Mouse (Mus musculus) left cerebral cortex, postnatal 10 days (tissue): ENCODE measurements around the gene Yipf7. TPM values are rescaled to one million over a fixed set of nuclear protein-coding genes. Genes with fewer than 3 reads are reported as not detected.

ENCODE experiments used
- DNase-seq, 2 experiments: peaks; one replicate each; pipeline ENCODE4 v3.0.0; 2021 to 2022; ENCODE audit warnings: low spot score in 2 of 2, mixed read lengths in 1 of 2; ENCODE audit errors: extremely low spot score in 1 of 2
- intact Hi-C: fragments of 180-260 bp; cut with DNase I; formaldehyde crosslinking; loops from one replicate; pipeline ENCODE4 v1.15.1; 2025
- total RNA-seq, 2 experiments: library from RNA; stranded (reverse); gene quantifications; 2 replicates each; pipeline ENCODE4 v1.2.3; 2021

Yipf7 gene
- not detected for total RNA-seq

DNA sequence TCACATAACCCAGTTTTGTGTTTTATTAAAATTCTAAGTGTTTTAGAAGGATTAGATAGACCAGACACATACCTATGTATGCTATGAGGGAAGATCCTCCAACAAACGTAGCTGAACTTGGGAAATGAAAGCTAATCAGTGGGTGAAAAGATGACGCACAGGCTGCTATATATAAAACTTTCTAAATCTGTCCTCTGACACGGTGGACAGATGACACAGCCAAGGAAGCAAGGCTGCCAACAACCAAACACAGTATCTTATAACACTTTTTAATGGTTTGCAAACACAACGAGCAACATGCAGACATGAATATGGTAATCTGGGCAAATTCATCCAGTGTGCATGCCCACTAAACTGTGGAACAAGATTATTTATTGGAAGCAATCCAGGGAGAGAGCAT lies at the start of gene Yipf7:
TSS of gene Yipf7 (minus strand) at position 160 of the 400 bp plus-strand sequence.
- no peak for DNase-seq
- intact Hi-C loops: no loop called here

- DNase-seq: peak; percentile 87 to 93
- intact Hi-C loops: no loop called here
Measured at GRCm38 (mm10) chr5:69591640-69592461, 49.4 kb upstream of the Yipf7 start, which contains the start of gene Gnpda2. Gene Gnpda2, minus strand, starts transcription at chr5:69592340.

DNA sequence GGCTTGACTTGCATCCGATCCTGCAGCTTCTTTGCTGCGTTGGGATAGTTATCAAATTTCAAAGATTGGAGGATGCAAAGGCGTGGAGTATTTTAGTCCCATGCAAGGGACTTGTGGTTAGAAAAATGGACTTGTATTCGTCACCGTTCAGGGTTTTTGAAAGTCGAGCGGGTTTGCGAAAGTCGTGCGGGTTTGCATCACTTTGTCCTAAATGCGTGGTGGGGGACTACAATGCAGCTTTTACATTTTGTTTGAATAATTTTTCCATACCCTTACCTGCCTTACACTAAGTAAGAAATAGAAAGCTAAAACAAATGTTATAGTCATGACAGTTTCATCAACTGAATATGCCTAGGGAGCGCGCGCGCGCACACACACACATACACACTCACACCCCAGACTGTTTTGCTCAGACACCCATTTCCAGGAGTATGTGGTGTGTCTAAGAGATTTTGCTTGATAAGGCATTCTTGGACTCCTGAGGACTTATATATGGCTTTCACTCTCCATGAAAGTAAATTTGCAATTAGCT lies 15.0 kb upstream of the Yipf7 start:
- intact Hi-C loops: no loop called here
- no peak for DNase-seq

- intact Hi-C loops: no loop called here
- peak; percentile 92 to 96 for DNase-seq
Measured at GRCm38 (mm10) chr5:69556628-69557403, 14.4 kb upstream of the Yipf7 start, which contains the start of gene Guf1. Gene Guf1, plus strand, starts transcription at chr5:69556923.

- DNase-seq: no peak
- intact Hi-C loops: no loop called here
Measured at GRCm38 (mm10) chr5:69541680-69542079, 768 bp downstream of the Yipf7 start.

DNA sequence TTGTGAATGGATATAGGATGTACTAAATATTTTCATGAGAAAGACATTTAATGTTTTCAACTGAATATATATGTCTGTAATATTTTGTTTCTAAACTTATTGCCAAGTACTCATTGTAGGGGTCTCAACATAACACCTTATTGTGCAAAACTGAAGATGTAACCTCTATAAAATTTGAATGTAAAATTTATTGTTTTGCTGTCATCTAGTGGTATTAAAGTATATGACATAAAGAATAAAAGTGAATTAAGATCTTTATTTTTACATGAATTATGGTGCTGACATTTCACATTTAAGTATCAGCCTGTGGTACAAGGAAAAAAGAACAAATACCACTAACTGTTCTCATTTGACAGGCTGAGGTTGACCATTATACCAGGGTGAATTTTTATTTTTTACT lies 18.5 kb downstream of the Yipf7 start:
- intact Hi-C loops: loop anchor here (5.0 kb wide), 1 partner anchor 182 kb away; the partner anchor contains the start of gene Kctd8
- DNase-seq: no peak

DNA sequence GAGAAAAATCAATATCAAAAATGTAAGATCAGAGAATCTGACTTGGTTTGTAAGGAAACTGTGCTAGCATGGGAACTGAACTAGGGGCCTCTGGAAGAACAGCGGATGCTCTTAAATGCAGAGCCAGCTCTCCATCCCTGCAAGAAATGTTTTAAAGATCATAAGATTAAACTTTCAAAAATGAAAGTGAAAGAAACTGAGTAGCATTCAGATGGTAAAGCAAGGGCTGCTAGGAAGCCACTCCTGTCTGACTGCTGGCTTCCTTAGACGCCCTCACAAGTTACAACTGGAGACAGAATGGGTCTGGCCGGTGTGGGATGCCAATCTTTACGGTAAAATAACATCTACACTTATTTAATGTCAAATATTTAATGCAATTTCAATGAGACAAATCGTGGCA lies 20.4 kb downstream of the Yipf7 start:
- no peak for DNase-seq
- intact Hi-C loops: loop anchor here (5.0 kb wide), 1 partner anchor 180 kb away; the partner anchor contains the start of gene Kctd8

- intact Hi-C loops: loop anchor here (2.0 to 5.0 kb wide), 3 partner anchors 178 to 1400 kb away; partner anchors contain the start of gene Kctd8
- DNase-seq: peak; percentile 43 to 52
Measured at GRCm38 (mm10) chr5:69520661-69521278, 21.7 kb downstream of the Yipf7 start.

- DNase-seq: no peak
- intact Hi-C loops: no loop called here
Measured at GRCm38 (mm10) chr5:69512203-69512602, 30.2 kb downstream of the Yipf7 start.

DNA sequence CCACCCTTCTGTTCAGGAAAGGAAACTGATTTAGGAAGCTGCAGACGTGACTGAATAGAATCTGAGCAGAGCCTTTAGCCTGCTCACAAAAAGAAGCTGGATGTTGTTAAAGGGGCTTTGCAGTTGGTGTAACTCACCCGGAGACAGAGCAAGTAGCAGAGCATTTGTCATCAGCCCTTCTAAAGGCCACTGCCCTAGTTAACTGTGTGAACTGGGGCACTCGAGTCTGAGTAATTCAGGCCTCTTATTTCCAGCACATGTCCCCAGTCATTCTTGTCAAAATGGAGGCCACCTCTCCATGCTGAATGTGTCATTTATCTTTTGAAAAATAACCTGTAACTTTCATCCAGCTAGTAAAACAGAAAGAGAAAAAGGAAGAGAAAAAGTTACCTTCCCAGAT lies 30.8 kb downstream of the Yipf7 start:
- DNase-seq: no peak
- intact Hi-C loops: no loop called here

GRCm38 (mm10) chr5:69507045-69507444 lies 35.4 kb downstream of the Yipf7 start:
- no peak for DNase-seq
- intact Hi-C loops: no loop called here

- intact Hi-C loops: no loop called here
Measured at GRCm38 (mm10) chr5:69489046-69489445, 53.4 kb downstream of the Yipf7 start.

GRCm38 (mm10) chr5:69467520-69467919 lies 74.9 kb downstream of the Yipf7 start:
- intact Hi-C loops: no loop called here
- DNase-seq: no peak

More at GRCm38 (mm10) chr5:69489046-69489445, 53.4 kb downstream of the Yipf7 start:
- no peak for DNase-seq

Other genes with a start within 250 kb of the Yipf7 start
- 1 to 10 TPM; 7.1 to 9.3 TPM for gene Kctd8, start 201.0 kb downstream of the Yipf7 start, total RNA-seq
- 10 to 100 TPM; 34.8 to 37.2 TPM for gene Guf1, start 14.3 kb upstream of the Yipf7 start, total RNA-seq
- gene Gnpda2, start 49.7 kb upstream of the Yipf7 start, total RNA-seq: 10 to 100 TPM; 11.0 to 11.8 TPM